Mouse (Mus musculus): ENCODE measurements at regions not wholly inside any gene's neighbourhood (a gene's known extent, or its start where the extent isn't known, plus 50 kb on each side); places are given as distances from the start of the nearest gene placed in this dataset.

GRCm38 (mm10) chr1:159429926-159430325 lies 93.6 kb upstream of the Tnr start:
- Histone ChIP-seq H3K4me2 (ENCODE audit: low read depth, low read length) (no peak overlapping the region), H3K27me3 (ENCODE audit: control insufficient read depth, insufficient read depth, low read depth, low read length) (no peaks in the 10 kb centered on the region), H3K27ac (ENCODE audit: low read length) (no peak overlapping the region), H3K4me3 (ENCODE audit: low read depth, low read length) (no peak overlapping the region), H3K4me1 (ENCODE audit: control insufficient read depth, low read depth, low read length) (no peaks in the 10 kb centered on the region), H3K9ac (ENCODE audit: low read depth, low read length) (no peak overlapping the region), H3K9me3 (replicated peaks; ENCODE audit: control insufficient read depth, low read length) (no peaks in the 10 kb centered on the region), H3K36me3 (ENCODE audit: control insufficient read depth, insufficient read depth) (no peaks in the 10 kb centered on the region)
- ATAC-seq (ENCODE audit: low read depth): no peak

- H3K9ac ChIP-seq (ENCODE audit: low read depth, low read length): no peak overlapping the region
- H3K9me3 ChIP-seq (replicated peaks; ENCODE audit: control insufficient read depth, low read length): no peaks in the 10 kb centered on the region
- no peaks in the 10 kb centered on the region for H3K27me3 ChIP-seq (ENCODE audit: control insufficient read depth, insufficient read depth, low read depth, low read length)
- H3K4me3 ChIP-seq (ENCODE audit: low read depth, low read length): no peak overlapping the region
- H3K36me3 ChIP-seq (ENCODE audit: control insufficient read depth, insufficient read depth): no peaks in the 10 kb centered on the region
- no peak overlapping the region for H3K27ac ChIP-seq (ENCODE audit: low read length)
- 70% methylated on average over 4 of the region's 4 CpGs for WGBS (ENCODE audit: insufficient replicate concordance)
- H3K4me1 ChIP-seq (ENCODE audit: control insufficient read depth, low read depth, low read length): no peaks in the 10 kb centered on the region
- no peak for ATAC-seq (ENCODE audit: low read depth)
- H3K4me2 ChIP-seq (ENCODE audit: low read depth, low read length): no peak overlapping the region
These were observed 90.0 kb upstream of the Tnr start for GRCm38 (mm10) chr1:159433521-159433920.

GRCm38 (mm10) chr1:159440770-159441169 lies 82.8 kb upstream of the Tnr start:
- H3K36me3 ChIP-seq (ENCODE audit: control insufficient read depth, insufficient read depth): no peaks in the 10 kb centered on the region
- no peak for ATAC-seq (ENCODE audit: low read depth)
- H3K4me3 ChIP-seq (ENCODE audit: low read depth, low read length): no peak overlapping the region
- WGBS (ENCODE audit: insufficient replicate concordance): 22% methylated on average over 1 of the region's 1 CpGs
- no peaks in the 10 kb centered on the region for H3K9me3 ChIP-seq (replicated peaks; ENCODE audit: control insufficient read depth, low read length)
- no peaks in the 10 kb centered on the region for H3K4me1 ChIP-seq (ENCODE audit: control insufficient read depth, low read depth, low read length)
- no peak overlapping the region for H3K9ac ChIP-seq (ENCODE audit: low read depth, low read length)
- H3K4me2 ChIP-seq (ENCODE audit: low read depth, low read length): no peak overlapping the region
- no peak overlapping the region for H3K27ac ChIP-seq (ENCODE audit: low read length)
- H3K27me3 ChIP-seq (ENCODE audit: control insufficient read depth, insufficient read depth, low read depth, low read length): no peaks in the 10 kb centered on the region

DNA sequence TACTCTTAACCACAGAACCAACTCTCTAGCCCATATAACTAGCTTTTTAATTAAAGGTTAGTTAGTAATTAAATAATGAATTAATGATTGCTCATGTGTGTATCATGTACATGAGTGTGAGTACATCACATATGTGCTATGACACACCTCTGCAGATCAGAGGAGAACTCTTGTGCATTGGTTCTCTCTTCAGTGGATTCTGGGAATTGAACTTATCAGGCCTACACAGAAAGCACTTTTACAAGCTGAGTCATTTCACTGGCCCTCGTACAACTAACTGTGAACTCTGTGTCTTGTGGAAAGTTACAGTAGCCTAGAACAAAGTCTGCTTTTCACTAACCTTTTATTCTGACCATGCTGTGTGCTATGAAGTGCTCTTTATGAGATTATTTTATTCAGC lies 79.5 kb upstream of the Tnr start:
- WGBS (ENCODE audit: insufficient replicate concordance): 31% methylated on average over 1 of the region's 1 CpGs
- Histone ChIP-seq H3K4me2 (ENCODE audit: low read depth, low read length) (no peak overlapping the region), H3K27ac (ENCODE audit: low read length) (no peak overlapping the region), H3K36me3 (ENCODE audit: control insufficient read depth, insufficient read depth) (no peaks in the 10 kb centered on the region), H3K9ac (ENCODE audit: low read depth, low read length) (no peak overlapping the region), H3K27me3 (ENCODE audit: control insufficient read depth, insufficient read depth, low read depth, low read length) (no peaks in the 10 kb centered on the region), H3K4me3 (ENCODE audit: low read depth, low read length) (no peak overlapping the region), H3K4me1 (ENCODE audit: control insufficient read depth, low read depth, low read length) (no peaks in the 10 kb centered on the region), H3K9me3 (replicated peaks; ENCODE audit: control insufficient read depth, low read length) (no peaks in the 10 kb centered on the region)
- ATAC-seq (ENCODE audit: low read depth): peak; percentile 45; the same call in 1 of the 2 replicates

DNA sequence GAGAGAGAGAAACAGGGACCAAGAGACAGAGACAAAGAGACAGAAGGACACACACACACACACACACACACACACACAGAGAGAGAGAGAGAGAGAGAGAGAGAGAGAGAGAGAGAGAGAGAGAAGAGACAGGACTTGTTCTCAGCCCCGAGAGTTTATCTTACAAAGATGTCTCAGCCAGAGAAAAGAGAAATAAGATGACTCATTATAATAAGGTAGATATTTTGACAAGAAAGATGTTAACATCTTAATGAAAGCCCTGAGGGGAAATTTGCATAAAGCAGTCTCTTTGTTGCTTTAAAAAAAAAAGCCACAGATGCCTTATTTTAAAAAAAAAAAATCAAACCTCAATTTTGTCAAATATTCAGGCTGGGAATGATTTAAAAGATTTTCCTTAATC lies 78.1 kb upstream of the Tnr start:
- Histone ChIP-seq H3K36me3 (ENCODE audit: control insufficient read depth, insufficient read depth) (no peaks in the 10 kb centered on the region), H3K27me3 (ENCODE audit: control insufficient read depth, insufficient read depth, low read depth, low read length) (no peaks in the 10 kb centered on the region), H3K4me3 (ENCODE audit: low read depth, low read length) (no peak overlapping the region), H3K27ac (ENCODE audit: low read length) (no peak overlapping the region), H3K4me1 (ENCODE audit: control insufficient read depth, low read depth, low read length) (no peaks in the 10 kb centered on the region), H3K9me3 (replicated peaks; ENCODE audit: control insufficient read depth, low read length) (no peaks in the 10 kb centered on the region), H3K4me2 (ENCODE audit: low read depth, low read length) (no peak overlapping the region), H3K9ac (ENCODE audit: low read depth, low read length) (no peak overlapping the region)
- no peak for ATAC-seq (ENCODE audit: low read depth)
- whole genome bisulfite sequencing (ENCODE audit: insufficient replicate concordance): 36% methylated on average over 1 of the region's 1 CpGs

DNA sequence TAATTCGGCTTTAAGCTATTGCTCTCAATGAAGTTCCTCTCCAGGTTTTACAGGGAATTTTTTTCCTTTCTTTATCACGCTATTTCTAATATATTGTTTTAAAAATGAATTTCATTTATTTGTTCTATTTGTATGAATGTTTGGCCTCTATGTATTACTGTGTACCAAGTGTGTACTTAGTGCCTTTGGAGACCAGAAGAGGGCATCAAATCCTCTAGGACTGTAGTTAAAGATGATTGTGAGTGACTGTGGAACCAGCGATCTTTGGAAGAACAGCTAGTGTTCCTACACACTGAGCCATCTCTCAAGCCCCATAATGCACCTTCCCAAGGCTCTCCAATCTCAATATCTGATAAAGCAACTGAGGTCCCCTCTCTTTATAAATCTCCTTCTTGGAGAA lies 72.1 kb upstream of the Tnr start:
- Histone ChIP-seq H3K4me1 (ENCODE audit: control insufficient read depth, low read depth, low read length) (no peaks in the 10 kb centered on the region), H3K4me2 (ENCODE audit: low read depth, low read length) (no peak overlapping the region), H3K36me3 (ENCODE audit: control insufficient read depth, insufficient read depth) (no peaks in the 10 kb centered on the region), H3K4me3 (ENCODE audit: low read depth, low read length) (no peak overlapping the region), H3K27ac (ENCODE audit: low read length) (no peak overlapping the region), H3K9me3 (replicated peaks; ENCODE audit: control insufficient read depth, low read length) (no peaks in the 10 kb centered on the region), H3K9ac (ENCODE audit: low read depth, low read length) (no peak overlapping the region), H3K27me3 (ENCODE audit: control insufficient read depth, insufficient read depth, low read depth, low read length) (no peaks in the 10 kb centered on the region)
- WGBS (ENCODE audit: insufficient replicate concordance): 47% methylated on average over 3 of the region's 3 CpGs
- ATAC-seq (ENCODE audit: low read depth): no peak

- WGBS (ENCODE audit: insufficient replicate concordance): 47% methylated on average over 4 of the region's 4 CpGs
- Histone ChIP-seq H3K27me3 (ENCODE audit: control insufficient read depth, insufficient read depth, low read depth, low read length) (no peaks in the 10 kb centered on the region), H3K4me2 (ENCODE audit: low read depth, low read length) (no peak overlapping the region), H3K36me3 (ENCODE audit: control insufficient read depth, insufficient read depth) (no peaks in the 10 kb centered on the region), H3K4me3 (ENCODE audit: low read depth, low read length) (no peak overlapping the region), H3K4me1 (ENCODE audit: control insufficient read depth, low read depth, low read length) (no peaks in the 10 kb centered on the region), H3K9me3 (replicated peaks; ENCODE audit: control insufficient read depth, low read length) (no peaks in the 10 kb centered on the region), H3K27ac (ENCODE audit: low read length) (no peak overlapping the region), H3K9ac (ENCODE audit: low read depth, low read length) (no peak overlapping the region)
- no peak for ATAC-seq (ENCODE audit: low read depth)
These were observed 62.7 kb upstream of the Tnr start for GRCm38 (mm10) chr1:159460876-159461275.

- no peaks in the 10 kb centered on the region for H3K36me3 ChIP-seq (ENCODE audit: control insufficient read depth, insufficient read depth)
- no peak for ATAC-seq (ENCODE audit: low read depth)
- H3K9me3 ChIP-seq (replicated peaks; ENCODE audit: control insufficient read depth, low read length): no peaks in the 10 kb centered on the region
- H3K4me1 ChIP-seq (ENCODE audit: control insufficient read depth, low read depth, low read length): no peaks in the 10 kb centered on the region
- no peaks in the 10 kb centered on the region for H3K27me3 ChIP-seq (ENCODE audit: control insufficient read depth, insufficient read depth, low read depth, low read length)
- no peak overlapping the region for H3K27ac ChIP-seq (ENCODE audit: low read length)
- no peak overlapping the region for H3K9ac ChIP-seq (ENCODE audit: low read depth, low read length)
- no peak overlapping the region for H3K4me2 ChIP-seq (ENCODE audit: low read depth, low read length)
- no peak overlapping the region for H3K4me3 ChIP-seq (ENCODE audit: low read depth, low read length)
These were observed 52.6 kb upstream of the Tnr start for GRCm38 (mm10) chr1:159470941-159471340.

All from liver, embryonic 16.5 days (tissue).